Mouse (Mus musculus) cerebellum, adult 2 months (tissue): ENCODE data around the gene Ppp4c.

Experiments used
- CTCF ChIP-seq: fragments of 200-500 bp; IDR thresholded peaks from 2 replicates; pipeline ENCODE4 v1.5.1; 2011; ENCODE audit warnings: low read depth, mild to moderate bottlenecking, control low read depth, low read length, moderate library complexity, borderline replicate concordance; ENCODE audit not compliant: insufficient read depth
- POLR2A ChIP-seq: fragments of 200-500 bp; IDR thresholded peaks from 2 replicates; pipeline ENCODE4 v1.6.1; 2011; ENCODE audit warnings: low read length, control low read depth, borderline replicate concordance; ENCODE audit not compliant: insufficient read depth

DNA sequence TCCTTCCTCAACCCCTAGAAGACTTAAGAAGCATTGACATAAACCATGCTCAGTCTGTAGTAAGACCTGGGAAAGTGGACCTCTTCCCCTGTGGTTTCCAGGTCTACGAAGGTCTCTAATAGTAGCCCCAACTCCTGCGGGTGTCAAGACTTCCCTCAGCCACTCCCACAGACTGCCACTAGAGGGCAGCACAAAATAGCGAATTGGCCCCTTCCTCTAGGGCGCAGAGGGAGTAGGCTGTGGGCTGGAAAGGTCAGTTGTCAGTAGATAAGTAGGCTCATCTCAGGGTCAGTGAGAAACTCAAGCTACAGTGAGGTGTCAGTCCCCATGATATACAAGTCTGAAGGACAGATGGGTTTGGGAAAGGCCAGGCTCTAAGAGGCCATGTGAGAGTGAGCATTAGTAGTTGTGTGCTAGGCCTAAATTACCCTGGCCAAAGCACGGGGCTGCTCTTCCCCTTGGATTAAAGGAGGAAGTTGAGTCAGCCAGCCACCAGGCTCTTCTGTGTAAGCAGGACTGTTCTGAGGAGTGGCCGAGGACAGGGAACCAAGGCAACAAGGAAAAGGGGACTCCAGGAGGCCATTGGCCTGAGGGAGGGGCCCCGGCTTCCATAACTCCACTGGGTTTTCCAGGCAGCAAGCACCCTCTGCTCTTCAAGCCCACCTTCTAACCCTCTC is 29.7 kb upstream of the Ppp4c start:
- TF ChIP-seq CTCF (peak; percentile 95), POLR2A (peak; percentile 39; the same call in 1 of the 2 replicates)
